Mouse (Mus musculus): ENCODE measurements around the gene Rpl34.

DNA sequence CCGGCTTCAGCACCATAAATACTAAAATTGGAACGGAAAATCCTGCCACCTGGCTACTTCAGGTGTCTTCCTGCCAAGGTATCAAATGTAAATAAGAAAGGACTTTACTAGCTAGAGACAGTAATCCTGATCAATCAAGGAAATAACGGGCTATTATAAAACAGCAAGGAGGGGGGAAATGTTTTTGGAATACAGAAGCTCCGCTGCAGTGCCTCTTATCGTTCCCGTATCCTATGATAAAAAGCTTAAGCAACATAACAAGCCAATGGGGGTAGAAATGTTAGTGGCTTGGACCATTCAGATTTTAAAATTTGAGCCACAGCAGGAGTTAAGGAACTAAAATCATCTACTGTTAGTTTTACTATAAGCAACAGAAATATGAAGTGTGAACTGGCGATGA is 20.1 kb downstream of the Rpl34 start:
- no peak for TF ChIP-seq FLI1 (IDR thresholded peaks at IDR 0.05; ENCODE audit: low read length)
- no peak for TF ChIP-seq GATA1 (IDR thresholded peaks at IDR 0.05; ENCODE audit: borderline replicate concordance, low read length)

Data from megakaryocyte, embryonic 14.5 days (primary cell).